Mouse (Mus musculus): Measurements from ENCODE around the gene Ccdc9. TPM values are rescaled to one million over a fixed set of nuclear protein-coding genes. Genes with fewer than 3 reads are reported as not detected.

Ccdc9 gene
- polyA plus RNA-seq (2016; fragmentation: Nextera tagmentation; extraction: Ambion mirVana), result 43.2 and 48.8 TPM in 2 replicates

DNA sequence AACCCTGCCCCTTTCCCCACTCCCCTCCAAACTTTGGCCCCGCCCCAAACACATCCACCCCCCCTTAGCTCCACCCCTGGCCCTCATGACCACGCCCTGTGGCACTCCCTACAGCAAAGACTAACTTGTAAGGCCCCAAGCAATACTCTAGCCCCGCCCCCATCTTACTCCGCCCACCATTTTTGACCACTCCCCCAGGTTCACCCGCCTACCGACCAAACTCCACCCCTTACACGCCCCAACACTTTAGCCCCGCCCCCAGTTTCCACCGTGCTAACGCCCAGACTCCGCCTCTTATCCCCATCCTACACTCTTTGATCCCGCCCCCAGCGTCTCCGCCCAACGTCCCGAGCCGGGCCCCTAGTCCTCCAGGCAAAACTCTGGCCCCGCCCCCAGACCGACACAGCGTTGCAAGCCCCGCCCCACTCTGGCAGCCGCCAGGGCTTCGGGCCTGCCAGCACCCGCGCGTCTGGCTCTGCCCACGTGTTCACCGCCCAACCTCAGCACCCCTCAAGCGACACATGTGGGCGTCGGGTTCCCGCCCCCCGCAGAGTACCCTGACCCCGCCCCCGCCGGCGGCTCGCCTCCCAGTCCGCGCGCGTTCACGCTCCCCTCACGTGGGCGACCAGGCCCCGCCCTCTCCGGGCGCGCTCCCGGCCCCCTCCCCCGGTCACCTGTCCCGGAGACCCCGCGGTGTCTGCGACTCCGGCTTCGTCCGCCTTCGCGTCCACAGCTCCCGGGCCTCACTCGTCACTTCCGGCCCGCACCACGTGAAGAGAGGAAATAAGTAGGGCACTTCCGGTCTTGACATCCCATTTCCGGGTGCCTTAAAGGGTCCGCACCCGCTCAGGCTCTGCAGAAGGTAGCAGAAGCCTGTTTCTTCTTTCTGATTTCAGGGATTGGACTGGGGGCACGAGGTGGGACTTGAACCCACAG, at the start of gene Ccdc9:
TSS of gene Ccdc9 (minus strand) at position 770 of the 936 bp plus-strand sequence.
- peaks cover 30% of the 10 kb centered on the region for H3K36me3 ChIP-seq
- H3K27ac ChIP-seq (replicated peaks), result peak within 1 kb of the TSS; percentile 93
- ATAC-seq (ENCODE audit: low FRiP score, low read depth), result peak; percentile 93
- H3K4me2 ChIP-seq (replicated peaks), result peak within 1 kb of the TSS; percentile 49
- no peaks in the 10 kb centered on the region for H3K27me3 ChIP-seq
- H3K9ac ChIP-seq (replicated peaks), result peak within 1 kb of the TSS; percentile 71
- H3K4me1 ChIP-seq, result peaks cover 12% of the 10 kb centered on the region
- H3K4me3 ChIP-seq, result peak within 1 kb of the TSS; percentile 82
- no peaks in the 10 kb centered on the region for H3K9me3 ChIP-seq
- under 1% methylated on average over 55 of the region's 70 CpGs for WGBS

DNA sequence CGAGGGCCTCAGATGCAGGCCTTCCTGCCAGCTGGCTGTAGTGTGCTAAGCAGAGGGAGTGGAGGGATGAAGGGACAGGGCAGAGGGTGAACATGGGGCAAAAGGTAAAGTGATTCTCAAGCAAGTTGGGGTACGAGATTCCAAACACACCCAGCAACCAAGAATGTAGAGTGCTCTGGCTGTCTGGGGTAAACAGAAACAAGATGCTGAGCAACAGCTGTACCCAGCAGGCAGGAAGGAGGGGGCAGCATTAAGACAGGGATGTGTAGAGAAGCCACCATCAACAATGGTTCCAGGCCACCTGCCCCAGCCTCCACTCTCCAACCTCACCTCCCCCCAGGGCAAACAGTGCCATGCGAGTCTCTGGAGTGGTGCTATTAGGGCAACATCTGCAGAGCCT, 42.6 kb upstream of the Ccdc9 start:
- no peaks in the 10 kb centered on the region for H3K9me3 ChIP-seq
- WGBS, result 94% methylated on average over 3 of the region's 3 CpGs
- no peak for ATAC-seq (ENCODE audit: low FRiP score, low read depth)
- H3K4me3 ChIP-seq, result no peak overlapping the region
- H3K36me3 ChIP-seq, result peaks cover 71% of the 10 kb centered on the region
- H3K4me1 ChIP-seq, result peaks cover 4% of the 10 kb centered on the region; the same call in 1 of the 2 replicates
- no peak overlapping the region for H3K4me2 ChIP-seq (replicated peaks)
- H3K27ac ChIP-seq (replicated peaks), result no peak overlapping the region
- H3K27me3 ChIP-seq, result no peaks in the 10 kb centered on the region
- H3K9ac ChIP-seq (replicated peaks), result no peak overlapping the region

DNA sequence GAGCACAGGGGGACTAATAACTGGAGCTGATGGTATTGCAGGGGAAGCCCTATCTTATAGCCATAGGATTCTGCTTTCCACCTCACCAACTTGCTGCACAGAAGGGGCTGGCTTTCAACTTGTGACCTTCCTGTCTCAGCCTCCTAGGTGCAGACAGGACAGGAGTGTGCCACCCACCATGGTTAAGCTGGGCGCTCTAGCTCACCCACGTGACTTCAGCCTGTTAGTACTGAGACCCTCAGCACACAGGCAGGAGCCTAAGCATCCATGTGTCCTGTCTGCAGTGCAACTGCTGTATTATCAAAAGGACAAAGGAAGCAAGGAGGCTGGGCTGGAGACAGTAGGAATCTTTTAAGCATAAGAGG, 40.0 kb upstream of the Ccdc9 start:
- 89% methylated on average over 2 of the region's 2 CpGs for WGBS
- no peak overlapping the region for H3K4me3 ChIP-seq
- H3K4me1 ChIP-seq, result peaks cover 4% of the 10 kb centered on the region; the same call in 1 of the 2 replicates
- no peaks in the 10 kb centered on the region for H3K9me3 ChIP-seq
- H3K27me3 ChIP-seq, result no peaks in the 10 kb centered on the region
- H3K27ac ChIP-seq (replicated peaks), result no peak overlapping the region
- peaks cover 50% of the 10 kb centered on the region for H3K36me3 ChIP-seq
- H3K9ac ChIP-seq (replicated peaks), result no peak overlapping the region
- no peak overlapping the region for H3K4me2 ChIP-seq (replicated peaks)
- peak; percentile 56; the same call in 1 of the 2 replicates for ATAC-seq (ENCODE audit: low FRiP score, low read depth)

DNA sequence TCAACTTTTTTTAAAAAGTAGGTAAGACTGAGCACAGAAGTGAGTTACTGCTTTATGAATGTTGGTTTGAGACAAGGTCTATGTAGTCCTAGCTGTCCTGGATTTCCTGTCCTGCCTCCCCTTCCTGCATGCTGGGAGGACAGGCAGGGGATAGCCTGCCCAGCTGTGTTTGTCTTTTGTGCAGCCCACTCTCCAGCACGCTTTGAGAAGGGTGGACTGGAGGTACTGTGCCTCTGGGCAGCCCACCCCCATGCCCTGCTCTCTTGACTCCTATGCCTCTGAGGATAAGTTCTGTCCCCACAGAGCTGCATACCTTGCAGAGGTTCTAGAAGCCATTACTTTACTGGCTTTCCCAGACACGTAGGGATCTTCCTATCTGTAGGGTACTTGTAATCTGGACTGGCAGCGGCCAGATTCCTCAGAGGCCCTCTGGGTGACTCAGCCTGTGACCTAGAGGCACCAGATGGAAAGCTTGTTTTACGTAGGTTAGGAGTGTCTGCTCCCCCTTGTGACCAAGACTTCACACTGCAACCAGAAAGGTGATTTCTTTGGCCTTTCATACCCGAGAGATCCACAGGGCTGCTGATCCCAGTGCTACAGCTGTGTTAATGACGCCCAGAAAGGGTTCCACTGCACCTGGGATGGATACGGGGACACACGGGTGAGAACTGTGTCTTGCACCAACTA, 39.5 kb upstream of the Ccdc9 start:
- Histone ChIP-seq H3K36me3 (peaks cover 50% of the 10 kb centered on the region), H3K4me2 (replicated peaks) (no peak overlapping the region), H3K4me3 (no peak overlapping the region), H3K4me1 (peaks cover 4% of the 10 kb centered on the region; the same call in 1 of the 2 replicates), H3K27ac (replicated peaks) (peak overlapping the region; percentile 56; the same call in 1 of the 2 replicates), H3K27me3 (no peaks in the 10 kb centered on the region), H3K9me3 (no peaks in the 10 kb centered on the region), H3K9ac (replicated peaks) (no peak overlapping the region)
- peak; percentile 75 for ATAC-seq (ENCODE audit: low FRiP score, low read depth)
- WGBS, result 31% methylated on average over 8 of the region's 8 CpGs

DNA sequence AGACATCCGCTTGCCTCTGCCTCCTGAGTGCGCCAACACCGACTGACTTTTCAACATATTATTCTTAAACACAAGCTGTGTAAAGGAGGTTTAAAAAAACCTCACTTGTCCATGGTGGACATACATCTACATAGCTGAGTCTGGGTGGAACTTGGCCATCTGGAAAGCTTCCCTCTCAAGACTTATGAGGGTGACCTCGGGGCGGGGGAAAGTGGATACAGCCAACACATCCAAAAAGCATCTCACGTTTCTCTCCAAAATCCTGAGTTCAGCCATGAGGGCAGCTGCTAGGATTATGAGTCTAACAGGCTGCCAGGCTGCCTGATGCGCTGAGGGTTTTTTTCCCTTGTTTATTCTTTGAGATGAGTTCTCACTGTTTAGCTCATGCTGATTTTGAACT, 38.1 kb upstream of the Ccdc9 start:
- ATAC-seq (ENCODE audit: low FRiP score, low read depth), result no peak
- Histone ChIP-seq H3K27me3 (no peaks in the 10 kb centered on the region), H3K9ac (replicated peaks) (no peak overlapping the region), H3K4me1 (peaks cover 4% of the 10 kb centered on the region; the same call in 1 of the 2 replicates), H3K36me3 (peaks cover 37% of the 10 kb centered on the region), H3K27ac (replicated peaks) (no peak overlapping the region), H3K4me3 (no peak overlapping the region), H3K4me2 (replicated peaks) (no peak overlapping the region), H3K9me3 (no peaks in the 10 kb centered on the region)
- 95% methylated on average over 7 of the region's 7 CpGs for WGBS

DNA sequence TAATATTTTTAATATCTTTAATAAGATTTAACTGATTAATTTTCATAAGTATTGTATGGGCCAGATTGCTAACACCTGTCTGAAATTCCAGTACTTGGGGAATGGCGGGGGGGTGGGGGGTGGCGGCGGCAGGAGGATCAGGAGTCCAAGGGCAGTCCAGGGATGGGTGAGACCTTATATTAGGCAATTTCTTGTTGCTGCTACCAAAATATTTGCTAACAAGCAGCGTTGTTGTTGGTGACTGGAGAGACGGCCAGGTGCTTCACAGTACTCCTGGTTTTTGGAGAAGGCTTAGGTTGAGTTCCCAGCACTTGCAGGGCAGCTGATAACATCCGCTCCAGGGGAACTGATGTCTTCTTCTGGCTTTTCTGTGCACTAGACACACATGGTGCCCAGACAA, 33.9 kb upstream of the Ccdc9 start:
- H3K4me3 ChIP-seq, result no peak overlapping the region
- no peaks in the 10 kb centered on the region for H3K4me1 ChIP-seq
- no peak overlapping the region for H3K9ac ChIP-seq (replicated peaks)
- no peaks in the 10 kb centered on the region for H3K9me3 ChIP-seq
- H3K27ac ChIP-seq (replicated peaks), result no peak overlapping the region
- WGBS, result 94% methylated on average over 6 of the region's 6 CpGs
- 0 out of 2 replicates have a peak, but pooled peaks cover 11% of the 10 kb centered on the region for H3K36me3 ChIP-seq
- H3K27me3 ChIP-seq, result no peaks in the 10 kb centered on the region
- ATAC-seq (ENCODE audit: low FRiP score, low read depth), result no peak
- no peak overlapping the region for H3K4me2 ChIP-seq (replicated peaks)

DNA sequence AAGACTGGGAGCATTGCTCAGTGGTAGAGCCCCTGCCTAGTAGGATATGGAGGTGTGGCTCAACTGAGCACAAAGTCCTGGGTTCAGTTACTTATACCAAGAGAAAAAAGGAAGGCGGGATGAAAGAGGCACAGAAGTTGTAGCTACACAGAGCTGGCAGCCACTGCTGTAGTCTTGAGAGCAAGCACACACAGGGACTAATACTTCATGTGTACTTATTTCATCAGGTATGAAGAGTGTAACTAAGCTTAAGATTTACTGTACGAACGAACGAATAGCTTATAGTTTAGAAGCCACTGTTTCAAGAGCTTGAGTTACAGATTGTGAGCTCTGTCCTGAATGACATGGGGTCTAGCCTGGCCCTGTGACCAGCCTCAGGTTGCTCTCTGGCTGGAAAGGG, 32.6 kb upstream of the Ccdc9 start:
- Histone ChIP-seq H3K9me3 (no peaks in the 10 kb centered on the region), H3K4me2 (replicated peaks) (no peak overlapping the region), H3K27me3 (no peaks in the 10 kb centered on the region), H3K4me1 (no peaks in the 10 kb centered on the region; the same call in 1 of the 2 replicates), H3K4me3 (no peak overlapping the region), H3K9ac (replicated peaks) (no peak overlapping the region), H3K36me3 (0 out of 2 replicates have a peak, but pooled peaks cover 6% of the 10 kb centered on the region), H3K27ac (replicated peaks) (no peak overlapping the region)
- ATAC-seq (ENCODE audit: low FRiP score, low read depth), result no peak
- WGBS, result 97% methylated on average over 4 of the region's 4 CpGs

DNA sequence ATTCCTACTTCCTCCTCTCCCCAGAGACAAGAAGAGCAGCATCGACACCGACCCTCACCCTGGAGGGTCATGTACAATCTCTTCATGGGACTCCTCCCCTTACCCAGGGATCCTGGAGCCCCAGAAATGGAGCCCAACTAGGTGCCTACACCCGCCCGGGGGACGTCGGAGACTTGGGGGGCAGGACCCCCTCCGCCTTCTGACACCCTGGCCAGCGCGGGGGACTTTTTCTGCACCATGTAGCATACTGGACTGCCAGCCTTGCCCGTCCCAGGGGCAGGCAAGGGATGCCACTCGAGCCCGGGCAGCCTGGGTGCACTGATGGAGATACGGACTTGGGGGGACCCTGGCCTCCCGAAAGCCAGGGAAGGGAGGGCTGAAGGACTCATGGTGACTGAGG, 30.5 kb upstream of the Ccdc9 start:
- Histone ChIP-seq H3K9me3 (no peaks in the 10 kb centered on the region), H3K4me2 (replicated peaks) (no peak overlapping the region), H3K4me3 (no peak overlapping the region), H3K27ac (replicated peaks) (no peak overlapping the region), H3K4me1 (peaks cover 17% of the 10 kb centered on the region), H3K27me3 (peaks cover 4% of the 10 kb centered on the region), H3K36me3 (0 out of 2 replicates have a peak, but pooled peaks cover 6% of the 10 kb centered on the region), H3K9ac (replicated peaks) (no peak overlapping the region)
- 86% methylated on average over 13 of the region's 14 CpGs for WGBS
- no peak for ATAC-seq (ENCODE audit: low FRiP score, low read depth)

DNA sequence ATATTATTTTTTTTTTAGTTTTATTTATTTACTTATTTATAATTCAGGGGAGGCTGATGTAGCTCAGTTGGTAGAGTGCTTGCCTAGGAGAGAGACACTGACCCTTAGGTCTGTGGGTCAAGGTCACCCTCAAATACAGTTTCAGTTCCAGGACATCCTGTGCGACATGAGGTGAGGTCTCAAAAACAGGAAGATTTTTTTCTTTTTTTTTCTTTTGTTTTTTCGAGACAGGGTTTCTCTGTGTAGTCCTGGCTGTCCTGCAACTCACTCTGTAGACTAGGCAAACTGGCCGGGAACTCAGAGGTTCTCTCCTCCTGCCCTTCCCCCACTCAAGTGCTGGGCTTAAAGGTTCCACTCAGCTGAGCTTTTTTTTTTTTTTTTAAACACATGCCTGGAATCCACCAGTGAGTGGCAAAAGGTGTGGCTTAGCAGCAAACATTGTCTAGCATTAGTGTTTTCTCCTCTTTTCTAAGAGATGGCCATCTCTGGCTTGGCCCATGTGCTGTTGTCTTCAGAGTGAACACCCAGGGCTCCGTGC, 28.7 kb upstream of the Ccdc9 start:
- Histone ChIP-seq H3K4me1 (peaks cover 35% of the 10 kb centered on the region), H3K9ac (replicated peaks) (no peak overlapping the region), H3K27me3 (peaks cover 22% of the 10 kb centered on the region), H3K9me3 (no peaks in the 10 kb centered on the region), H3K4me3 (no peak overlapping the region), H3K27ac (replicated peaks) (no peak overlapping the region), H3K36me3 (0 out of 2 replicates have a peak, but pooled peaks cover 6% of the 10 kb centered on the region), H3K4me2 (replicated peaks) (no peak overlapping the region)
- WGBS, result 73% methylated on average over 4 of the region's 4 CpGs
- ATAC-seq (ENCODE audit: low FRiP score, low read depth), result no peak

DNA sequence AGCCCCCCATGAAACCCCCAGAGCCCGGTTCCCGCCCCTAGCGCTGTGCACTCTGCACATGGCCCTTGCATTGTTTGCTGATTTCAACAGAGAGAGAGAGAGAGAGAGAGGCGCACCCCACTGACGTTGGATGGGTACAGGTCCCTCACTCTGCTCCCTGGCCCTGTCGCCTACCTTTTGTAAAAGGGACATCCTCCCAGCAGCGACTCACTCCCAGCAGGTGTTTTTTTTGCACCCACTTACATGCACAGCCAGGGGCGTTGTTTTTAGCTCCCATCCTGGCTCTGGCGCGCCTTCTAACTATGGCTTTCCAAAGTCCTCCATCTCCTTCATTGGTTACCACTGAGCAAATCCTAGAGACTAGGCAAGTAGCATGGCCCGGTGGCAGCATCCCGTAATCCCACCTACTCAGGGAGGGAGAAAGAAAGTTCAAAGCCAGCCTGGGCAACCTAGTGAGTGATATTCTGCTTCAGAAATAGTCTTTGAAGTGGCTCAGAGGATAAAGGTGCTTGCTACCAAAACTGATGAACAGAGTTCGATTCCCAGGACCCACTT, 27.7 kb upstream of the Ccdc9 start:
- peaks cover 32% of the 10 kb centered on the region for H3K27me3 ChIP-seq
- H3K4me2 ChIP-seq (replicated peaks), result peak overlapping the region; percentile 96
- peak overlapping the region; percentile 80 for H3K9ac ChIP-seq (replicated peaks)
- H3K27ac ChIP-seq (replicated peaks), result peak overlapping the region; percentile 92
- peak overlapping the region; percentile 71 for H3K4me3 ChIP-seq
- 8% methylated on average over 13 of the region's 13 CpGs for WGBS
- 0 out of 2 replicates have a peak, but pooled peaks cover 6% of the 10 kb centered on the region for H3K36me3 ChIP-seq
- no peaks in the 10 kb centered on the region for H3K9me3 ChIP-seq
- peaks cover 45% of the 10 kb centered on the region for H3K4me1 ChIP-seq
- ATAC-seq (ENCODE audit: low FRiP score, low read depth), result no peak

DNA sequence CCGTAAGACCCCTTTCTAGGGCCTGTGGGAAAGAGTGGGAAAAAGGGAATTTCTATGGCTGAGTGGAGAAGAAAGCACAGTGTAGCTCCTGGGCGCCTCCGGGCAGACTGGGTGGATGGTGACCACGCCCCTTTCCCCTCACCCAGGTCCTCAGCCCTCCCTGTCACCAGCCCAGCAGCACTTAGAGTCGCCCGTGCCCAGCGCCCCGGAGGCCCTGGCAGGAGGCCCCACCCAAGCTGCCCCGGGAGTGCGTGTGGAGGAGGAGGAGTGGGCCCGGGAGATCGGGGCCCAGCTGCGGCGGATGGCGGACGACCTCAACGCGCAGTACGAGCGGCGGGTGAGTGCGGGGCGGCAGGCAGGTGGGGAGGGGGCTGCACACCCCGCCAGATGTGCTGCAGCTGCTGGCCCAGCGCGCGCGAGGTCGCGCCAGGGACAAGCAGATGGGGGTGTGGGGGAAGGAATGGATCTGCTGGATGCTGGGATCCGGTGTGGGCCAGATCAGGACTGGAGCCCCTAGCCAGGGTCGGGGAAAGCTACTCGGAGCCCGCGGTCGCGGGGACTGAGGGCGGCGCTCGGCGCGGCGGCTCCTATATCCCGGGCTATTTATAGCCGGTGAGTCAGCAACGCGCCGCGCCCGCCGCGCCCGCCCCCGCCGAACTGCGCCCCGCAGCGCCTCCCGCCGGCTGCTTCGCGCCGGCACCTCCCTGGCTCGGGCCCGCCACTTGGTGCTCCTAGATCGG, 27.1 kb upstream of the Ccdc9 start:
- H3K36me3 ChIP-seq, result 0 out of 2 replicates have a peak, but pooled peaks cover 4% of the 10 kb centered on the region
- ATAC-seq (ENCODE audit: low FRiP score, low read depth), result peak; percentile 67
- H3K27me3 ChIP-seq, result peaks cover 36% of the 10 kb centered on the region
- peak overlapping the region; percentile 96 for H3K4me2 ChIP-seq (replicated peaks)
- peak overlapping the region; percentile 92 for H3K27ac ChIP-seq (replicated peaks)
- H3K9me3 ChIP-seq, result no peaks in the 10 kb centered on the region
- 1% methylated on average over 54 of the region's 66 CpGs for WGBS
- H3K4me3 ChIP-seq, result peak overlapping the region; percentile 71
- peak overlapping the region; percentile 80 for H3K9ac ChIP-seq (replicated peaks)
- peaks cover 50% of the 10 kb centered on the region for H3K4me1 ChIP-seq

Data from midbrain, embryonic 12.5 days (tissue).